Mouse (Mus musculus) CH12.LX (cell line): ENCODE measurements around the gene Vmn1r47.

Source experiments
- CTCF ChIP-seq, 2 experiments: IDR thresholded peaks in 1 of 2; conservative IDR thresholded peaks in 1 of 2; 2 replicates each; pipeline ENCODE4 v1.5.1; 2011 to 2012; ENCODE audit warnings: low read depth in 2 of 2, low read length in 2 of 2, improper control_type of control experiment in 1 of 2, inconsistent platforms in 1 of 2, mild to moderate bottlenecking in 1 of 2, moderate library complexity in 1 of 2
- ELF1 ChIP-seq: IDR thresholded peaks from 2 replicates; pipeline ENCODE4 v1.6.1; 2014; ENCODE audit warnings: low read depth, mild to moderate bottlenecking, inconsistent platforms, low read length, improper control_type of control experiment
- EP300 ChIP-seq: IDR thresholded peaks from 2 replicates; pipeline ENCODE4 v1.6.1; 2011; ENCODE audit warnings: low read length, improper control_type of control experiment
- MAFK ChIP-seq: IDR thresholded peaks from 2 replicates; pipeline ENCODE4 v1.6.1; 2011; ENCODE audit warnings: low read length, improper control_type of control experiment; ENCODE audit not compliant: insufficient replicate concordance
- MYC ChIP-seq: IDR thresholded peaks from 2 replicates; pipeline ENCODE4 v1.6.1; 2011; ENCODE audit warnings: low read depth, mild to moderate bottlenecking, improper control_type of control experiment, low read length
- NELFE ChIP-seq: IDR thresholded peaks from 2 replicates; pipeline ENCODE4 v1.6.1; 2011; ENCODE audit warnings: low read depth, low read length, improper control_type of control experiment
- SMC3 ChIP-seq: IDR thresholded peaks from 2 replicates; pipeline ENCODE4 v1.6.1; 2011; ENCODE audit warnings: low read depth, low read length, improper control_type of control experiment
- TCF12 ChIP-seq: IDR thresholded peaks from 2 replicates; pipeline ENCODE4 v1.6.1; 2014; ENCODE audit warnings: low read depth, mild to moderate bottlenecking, inconsistent platforms, low read length, improper control_type of control experiment
- USF2 ChIP-seq: conservative IDR thresholded peaks from 2 replicates; pipeline ENCODE4 v1.6.1; 2011; ENCODE audit warnings: low read depth, low read length, improper control_type of control experiment

DNA sequence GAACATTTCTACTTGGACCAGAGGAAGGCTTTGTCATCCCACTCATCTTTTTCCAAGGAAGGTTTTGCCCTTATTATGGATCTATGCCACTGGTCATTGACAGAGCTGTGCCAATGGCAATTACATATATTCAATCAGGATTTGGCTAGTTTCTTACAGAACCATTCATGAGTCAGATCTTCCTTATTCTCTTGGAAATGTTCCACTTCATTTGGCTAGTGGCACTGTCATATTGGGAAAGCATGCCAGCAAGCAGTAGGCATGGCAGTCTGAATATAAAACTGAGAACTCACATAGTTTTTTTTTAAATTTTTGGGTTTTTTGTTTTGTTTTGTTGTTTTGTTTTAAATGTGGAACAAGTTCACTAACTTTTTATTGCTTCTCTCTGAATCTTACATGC is 49.6 kb upstream of the Vmn1r47 start:
- TF ChIP-seq USF2 = no peak
- TF ChIP-seq CTCF (conservative IDR thresholded peaks at IDR 0.05 in 1 of 2, IDR thresholded peaks at IDR 0.05 in 1 of 2; ENCODE audit: low read depth in 2 of 2, low read length in 2 of 2) = no peak
- no peak for TF ChIP-seq MAFK
- no peak for TF ChIP-seq ELF1
- TF ChIP-seq NELFE = no peak
- TF ChIP-seq TCF12 = no peak
- no peak for TF ChIP-seq MYC
- TF ChIP-seq SMC3 = no peak
- TF ChIP-seq EP300 = no peak
